Mouse (Mus musculus) mesoderm, embryonic 11.5 days (tissue): ENCODE results near the gene Gm42688.

ENCODE experiments used
- DNase-seq: peaks from one replicate; pipeline ENCODE4 v3.0.0-alpha.2; 2012; ENCODE audit warnings: low read depth, low spot score

Gene Gm42688

DNA sequence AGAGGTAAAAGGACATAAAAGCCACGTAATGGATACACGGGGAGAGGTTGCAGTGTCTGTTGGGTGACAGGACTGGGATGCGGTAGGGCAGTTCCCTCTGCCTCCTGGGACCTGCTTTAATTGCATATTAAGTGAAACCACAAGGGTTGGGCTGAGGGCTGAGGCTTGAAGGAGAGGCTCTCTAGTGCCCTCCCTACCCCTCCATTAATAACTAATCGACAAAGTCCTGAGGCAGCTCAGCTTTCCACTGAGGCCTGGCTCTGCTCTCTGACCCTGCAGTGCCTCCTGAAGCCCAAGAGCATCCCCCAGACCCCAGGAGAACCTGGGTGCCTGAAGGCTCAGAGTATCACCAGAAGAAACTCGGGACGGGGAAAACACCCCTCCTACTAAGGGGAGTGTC is 16.9 kb upstream of the Gm42688 start:
- no peak for DNase-seq

DNA sequence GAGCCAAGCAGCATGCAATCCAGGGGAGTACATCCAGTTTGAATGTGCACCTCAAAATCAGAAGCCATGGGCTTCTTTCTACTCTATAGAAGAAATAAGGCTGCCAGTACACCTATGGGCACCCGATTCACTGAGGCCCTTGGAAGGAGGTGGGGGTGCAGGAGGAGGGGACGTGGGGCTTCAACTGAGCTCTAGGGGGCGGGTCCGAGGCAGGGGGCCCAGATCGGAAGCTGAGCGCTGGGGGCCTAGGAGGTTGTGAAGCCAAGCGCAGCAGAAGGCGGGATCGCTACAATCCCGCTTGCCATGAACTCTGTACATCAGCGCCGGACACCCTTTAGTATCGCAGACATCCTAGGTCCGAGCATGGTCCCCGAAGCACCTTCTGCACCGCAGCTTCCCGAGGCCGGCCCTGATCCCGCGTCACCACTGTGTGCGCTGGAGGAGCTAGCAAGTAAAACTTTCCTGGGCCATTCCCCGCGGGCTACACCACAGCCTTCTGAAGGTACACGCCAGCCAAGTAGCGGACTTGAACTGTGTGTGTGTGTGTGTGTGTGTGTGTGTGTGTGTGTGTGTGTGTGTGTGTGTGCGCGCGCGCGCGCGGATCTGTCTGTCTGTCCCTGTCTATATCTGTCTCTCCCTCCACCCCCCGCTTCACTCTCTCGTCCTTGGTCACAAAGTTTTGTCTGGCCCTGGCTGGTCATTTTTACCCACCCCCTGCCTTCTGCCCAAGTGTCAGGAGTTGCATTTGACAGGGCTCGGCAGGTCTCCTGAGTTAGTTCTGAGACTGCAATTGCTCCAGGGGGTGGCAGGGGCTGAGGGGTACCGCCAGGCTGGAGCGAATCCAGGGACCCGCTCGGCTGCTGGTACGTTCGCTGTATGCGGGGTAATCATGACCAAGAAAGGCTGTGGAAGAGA is 15.0 kb upstream of the Gm42688 start, which contains the start of gene Lbx2:
TSS of gene Lbx2 (plus strand) at position 247 of the 915 bp plus-strand sequence.
- no peak for DNase-seq

DNA sequence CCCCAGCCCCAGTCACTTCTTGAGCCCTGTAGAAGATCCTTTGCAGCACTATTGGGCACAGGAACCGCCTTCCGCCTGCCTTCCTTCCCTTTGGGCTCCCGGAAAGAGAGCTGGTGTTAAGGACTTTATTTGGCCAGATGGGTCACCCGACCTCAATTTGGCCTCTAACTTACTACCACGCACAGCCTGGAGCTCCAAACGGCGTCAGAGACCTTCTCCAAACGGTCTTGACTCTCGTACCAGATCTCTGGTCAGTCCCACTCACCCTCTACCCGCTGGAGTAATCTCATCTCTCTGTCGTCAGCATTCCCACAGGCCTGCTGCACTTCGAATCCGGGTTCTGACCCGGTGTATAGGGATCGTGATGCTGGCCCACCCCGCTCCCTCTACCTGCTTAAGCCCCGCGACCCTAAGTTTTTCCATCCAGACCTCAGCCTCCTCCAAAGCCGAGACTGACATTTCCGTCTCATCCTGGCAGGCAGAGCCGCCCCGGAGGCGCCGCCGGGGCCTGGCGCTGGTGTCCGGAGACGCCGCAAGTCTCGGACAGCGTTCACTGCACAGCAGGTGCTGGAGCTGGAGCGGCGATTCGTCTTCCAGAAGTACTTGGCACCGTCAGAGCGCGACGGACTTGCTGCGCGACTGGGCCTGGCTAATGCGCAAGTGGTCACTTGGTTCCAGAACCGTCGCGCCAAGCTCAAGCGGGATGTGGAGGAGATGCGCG is 14.1 kb upstream of the Gm42688 start:
- DNase-seq = no peak

DNA sequence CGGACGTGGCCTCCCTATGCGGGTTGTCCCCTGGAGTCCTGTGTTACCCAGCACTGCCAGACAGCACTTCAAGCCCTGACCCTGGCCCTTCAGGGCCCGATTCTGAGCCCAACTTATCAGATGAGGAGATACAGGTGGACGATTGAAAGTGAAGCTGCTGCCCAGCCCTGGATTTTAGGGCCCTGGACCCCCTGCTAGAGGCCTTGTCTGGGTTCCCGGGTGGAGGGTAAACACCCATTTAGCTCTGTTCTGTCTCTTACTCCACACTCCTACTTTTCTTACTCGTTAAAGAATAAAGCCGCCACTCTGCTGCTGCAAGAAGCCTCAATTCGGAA is 13.5 kb upstream of the Gm42688 start:
- DNase-seq = no peak

DNA sequence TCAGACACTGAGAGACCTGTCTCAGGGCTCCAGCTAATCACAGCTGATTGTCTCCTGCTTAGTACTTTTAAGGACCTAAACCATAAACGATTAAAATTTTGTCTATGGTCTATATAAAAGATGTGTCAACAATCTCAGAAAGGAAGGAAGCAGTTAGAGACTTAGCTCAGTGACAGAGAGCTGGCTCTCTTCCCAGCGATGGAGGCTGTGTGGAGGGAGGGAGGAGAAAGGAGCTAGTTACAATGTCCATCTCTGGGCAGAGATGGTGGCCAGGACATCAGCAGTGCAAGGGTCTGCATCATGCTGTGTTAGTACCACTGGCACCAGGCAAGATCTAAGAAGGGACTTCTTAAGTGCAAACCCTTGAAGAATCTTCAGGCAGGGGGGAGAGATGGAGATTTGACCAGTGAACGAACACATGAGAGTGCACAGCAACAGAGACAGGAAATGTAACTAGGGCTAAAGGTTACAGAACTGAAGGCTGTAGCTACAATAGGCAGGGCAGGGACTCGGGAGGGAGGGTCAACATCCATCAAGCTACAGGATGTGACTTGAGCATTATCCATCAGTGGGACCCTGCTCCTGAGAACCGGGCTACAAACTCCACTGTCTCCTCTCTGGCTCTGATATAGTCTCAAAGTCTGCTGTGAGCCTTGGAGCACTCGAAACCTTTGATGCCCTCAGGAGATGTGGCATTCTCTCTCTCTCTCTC is 8.8 kb upstream of the Gm42688 start:
- no peak for DNase-seq

DNA sequence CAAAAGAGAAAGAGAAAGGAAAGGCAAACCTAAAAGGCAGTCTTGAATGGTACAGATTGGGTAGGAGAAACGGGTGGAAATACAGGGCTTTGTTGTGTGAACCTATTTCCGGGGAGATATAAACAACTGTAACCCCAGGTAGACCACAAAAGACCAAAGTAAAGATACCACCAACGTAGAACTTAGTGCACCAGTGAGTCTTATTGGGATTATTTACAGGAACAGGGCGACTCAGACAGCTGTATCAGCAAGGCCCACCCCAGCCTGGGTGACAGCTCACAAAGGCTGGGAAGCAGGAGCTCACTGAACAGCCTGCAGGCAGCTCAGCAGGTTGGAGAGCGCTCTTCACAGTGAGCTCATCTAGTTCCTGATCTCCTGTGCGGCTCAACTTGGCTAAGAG is 5.4 kb upstream of the Gm42688 start:
- DNase-seq = no peak

DNA sequence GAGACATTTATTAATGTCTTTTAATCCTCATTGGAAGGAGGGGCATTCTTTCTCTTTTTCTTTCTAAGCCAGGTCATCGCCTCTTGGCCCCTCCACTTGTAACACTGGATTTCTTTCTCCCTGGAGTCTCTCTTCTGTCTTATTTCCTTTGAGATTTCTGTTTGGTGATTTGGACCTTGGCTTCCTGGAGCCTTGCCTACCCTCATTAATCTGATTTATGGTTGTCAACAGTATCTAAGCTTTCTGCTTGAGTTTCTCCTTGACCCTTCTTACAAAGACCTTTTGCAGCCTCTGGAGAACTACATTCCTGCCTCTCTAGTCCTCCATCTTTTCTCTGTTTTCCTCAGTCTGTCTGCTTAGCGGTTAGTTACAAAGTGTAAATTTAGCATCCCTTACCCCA is 3.0 kb upstream of the Gm42688 start:
- DNase-seq = no peak

DNA sequence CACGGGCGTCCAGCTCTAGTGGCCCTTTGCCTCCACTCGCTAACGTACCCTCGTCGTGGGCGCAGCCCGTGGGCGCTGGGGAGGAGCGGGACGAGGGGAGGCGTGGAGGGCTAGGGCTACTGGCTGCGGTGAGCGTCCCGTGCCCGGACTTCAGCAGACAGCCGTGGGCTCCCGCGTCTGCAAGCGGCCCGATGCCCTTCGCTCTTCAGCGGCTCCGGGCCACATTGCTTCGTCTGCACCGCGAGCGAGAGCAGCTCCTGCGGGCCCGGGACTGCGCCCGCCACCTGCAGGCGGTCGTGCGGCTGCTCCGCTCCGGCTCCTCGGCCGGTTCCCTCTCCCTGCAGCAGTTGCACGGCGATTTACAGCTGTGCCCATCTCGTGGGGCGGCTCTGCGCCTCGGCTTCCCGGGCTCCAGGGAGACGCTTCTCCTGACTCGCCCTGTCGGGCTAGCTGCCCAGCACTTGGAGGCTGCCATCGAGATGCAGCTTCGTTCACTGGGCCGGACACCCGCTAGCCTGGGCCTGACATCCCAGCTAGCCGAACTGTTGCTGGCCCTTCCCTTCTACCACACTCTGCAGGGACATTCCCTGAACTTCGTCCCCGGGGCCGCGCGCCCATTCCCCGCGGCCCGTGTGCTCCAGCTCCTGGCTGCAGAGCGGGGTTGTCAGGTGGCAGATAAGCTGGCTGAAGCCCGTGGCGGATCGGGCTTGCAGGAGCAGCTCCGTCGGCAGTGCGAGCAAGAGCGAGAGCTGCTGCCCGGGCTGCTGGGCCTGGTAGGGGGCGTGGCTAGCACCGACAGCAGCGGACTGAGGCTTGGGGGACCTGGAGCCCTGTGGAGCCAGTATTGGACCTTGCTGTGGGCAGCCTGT is 505 bp downstream of the Gm42688 start:
- DNase-seq = peak; percentile 72

DNA sequence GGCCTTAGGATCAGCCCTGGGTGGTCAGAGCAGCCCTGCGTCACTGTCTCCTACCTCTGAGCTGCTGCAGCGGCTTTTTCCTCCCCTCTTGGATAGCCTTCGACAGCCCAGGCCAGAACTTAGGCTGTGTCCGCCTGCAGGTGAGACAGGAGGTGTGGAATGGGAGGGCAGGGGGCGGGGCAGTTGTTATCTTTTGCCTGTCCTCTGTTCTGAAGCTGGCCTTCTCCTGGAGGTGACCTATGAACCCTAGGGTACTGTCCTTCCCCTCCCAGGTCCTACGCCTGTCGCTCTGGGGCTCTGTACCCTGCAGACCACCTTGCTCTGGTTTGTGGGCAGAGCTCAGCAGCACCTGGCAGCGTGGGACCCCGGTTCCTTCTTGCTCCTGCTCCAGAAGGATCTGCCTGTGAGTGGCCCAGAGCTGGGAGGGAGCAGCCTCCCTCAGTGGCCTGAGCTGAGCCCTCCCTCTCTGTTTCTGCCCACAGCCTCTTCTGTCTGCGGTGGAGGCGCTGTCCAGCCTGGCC is 1.8 kb downstream of the Gm42688 start:
- DNase-seq = no peak

DNA sequence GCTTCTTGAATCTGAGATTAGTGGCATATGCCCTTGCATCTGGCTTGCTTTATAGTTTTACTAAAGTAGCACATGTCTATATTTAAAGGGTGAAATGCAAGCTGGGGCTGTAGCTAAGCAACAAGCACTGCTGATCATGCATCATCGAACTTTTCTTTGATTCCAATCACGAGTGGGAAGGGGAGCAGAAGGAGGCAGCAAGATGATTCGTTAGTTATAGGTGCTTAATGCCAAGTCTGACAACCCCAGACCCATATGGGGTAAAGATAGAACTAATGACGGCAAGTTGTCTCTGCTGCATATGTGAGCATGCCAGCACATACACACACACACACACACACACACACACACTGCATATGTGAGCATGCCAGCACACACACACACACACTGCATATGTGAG is 2.7 kb downstream of the Gm42688 start:
- no peak for DNase-seq

DNA sequence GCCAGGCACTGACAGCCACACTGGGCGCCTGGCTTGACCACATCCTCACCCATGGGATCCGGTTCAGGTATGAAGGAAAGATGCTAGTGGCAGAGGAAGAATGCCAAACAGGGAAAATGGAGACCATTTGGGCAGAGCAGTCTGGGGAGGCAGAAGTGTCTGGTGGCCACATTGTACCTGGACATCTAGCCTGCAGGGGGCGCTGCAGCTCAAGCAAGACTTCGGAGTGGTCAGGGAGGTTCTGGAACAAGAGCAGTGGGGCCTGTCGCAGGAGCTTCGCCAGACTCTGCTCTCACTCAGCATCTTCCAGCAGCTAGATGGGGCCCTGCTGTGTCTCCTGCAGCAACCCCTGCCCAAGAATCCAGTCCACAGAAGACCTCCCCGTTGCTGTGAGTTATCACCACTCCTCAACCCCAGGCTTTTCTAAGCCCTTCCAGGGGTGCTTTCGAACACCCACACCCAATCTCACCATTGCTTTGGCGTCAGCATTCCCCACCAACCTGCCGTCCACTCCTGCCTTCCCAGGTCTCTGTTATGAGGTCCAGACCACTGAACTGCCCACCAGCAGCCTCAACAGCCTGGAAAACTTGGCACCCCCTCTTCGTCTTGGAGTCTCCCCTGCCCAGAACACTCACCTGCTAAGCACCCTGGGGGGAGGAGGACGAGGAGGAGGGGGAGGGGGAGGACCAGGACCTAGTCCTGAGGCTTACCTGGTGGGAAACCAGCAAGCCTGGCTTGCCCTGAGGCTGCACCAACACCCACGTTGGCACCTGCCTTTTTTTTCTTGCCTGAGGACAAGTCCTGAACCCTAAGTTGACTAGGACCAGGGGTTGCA is 6.4 kb downstream of the Gm42688 start:
- peak; percentile 86 for DNase-seq

DNA sequence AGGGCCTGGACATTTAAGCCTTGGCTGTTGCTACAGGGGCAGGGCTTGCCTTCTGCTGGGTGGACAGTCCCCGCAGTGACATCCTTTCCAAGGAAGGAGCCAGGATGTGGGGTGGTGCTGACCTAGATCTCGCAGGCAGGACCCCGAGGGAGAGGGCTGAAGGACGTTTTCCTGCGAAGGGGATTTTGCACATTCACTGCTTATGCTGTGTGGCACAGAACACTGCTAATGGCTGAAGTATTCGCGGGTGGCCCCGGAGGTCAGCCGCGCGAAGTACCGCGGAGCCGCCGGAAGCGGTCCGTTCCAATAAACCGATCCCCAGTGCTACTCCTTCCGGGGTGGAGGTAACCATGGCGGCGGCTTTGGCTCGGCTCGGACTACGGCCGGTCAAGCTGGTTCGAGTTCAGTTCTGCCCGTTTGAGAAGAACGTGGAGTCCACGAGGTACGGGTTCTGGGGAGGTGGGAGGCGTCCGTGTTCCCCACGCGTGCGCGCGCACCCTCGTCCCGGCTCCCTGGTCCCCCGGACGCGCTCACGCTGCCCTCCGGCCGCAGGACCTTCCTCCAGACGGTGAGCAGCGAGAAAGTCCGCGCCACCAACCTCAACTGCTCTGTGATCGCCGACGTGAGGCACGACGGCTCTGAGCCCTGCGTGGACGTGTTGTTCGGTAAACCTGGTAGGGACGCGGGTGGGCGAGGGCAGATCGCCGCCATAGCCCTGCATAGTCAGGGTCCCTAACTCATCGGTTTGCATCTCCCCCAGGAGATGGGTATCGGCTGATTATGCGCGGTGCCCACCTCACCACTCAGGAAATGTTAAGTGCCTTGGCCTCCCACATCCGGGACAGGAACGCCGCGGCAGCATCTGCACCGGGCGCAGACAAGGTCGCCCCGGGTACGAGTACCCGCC is 7.6 kb downstream of the Gm42688 start, which contains the start of gene Mrpl53:
TSS of gene Mrpl53 (plus strand) at position 279 of the 907 bp plus-strand sequence.
- peak; percentile 72 for DNase-seq

DNA sequence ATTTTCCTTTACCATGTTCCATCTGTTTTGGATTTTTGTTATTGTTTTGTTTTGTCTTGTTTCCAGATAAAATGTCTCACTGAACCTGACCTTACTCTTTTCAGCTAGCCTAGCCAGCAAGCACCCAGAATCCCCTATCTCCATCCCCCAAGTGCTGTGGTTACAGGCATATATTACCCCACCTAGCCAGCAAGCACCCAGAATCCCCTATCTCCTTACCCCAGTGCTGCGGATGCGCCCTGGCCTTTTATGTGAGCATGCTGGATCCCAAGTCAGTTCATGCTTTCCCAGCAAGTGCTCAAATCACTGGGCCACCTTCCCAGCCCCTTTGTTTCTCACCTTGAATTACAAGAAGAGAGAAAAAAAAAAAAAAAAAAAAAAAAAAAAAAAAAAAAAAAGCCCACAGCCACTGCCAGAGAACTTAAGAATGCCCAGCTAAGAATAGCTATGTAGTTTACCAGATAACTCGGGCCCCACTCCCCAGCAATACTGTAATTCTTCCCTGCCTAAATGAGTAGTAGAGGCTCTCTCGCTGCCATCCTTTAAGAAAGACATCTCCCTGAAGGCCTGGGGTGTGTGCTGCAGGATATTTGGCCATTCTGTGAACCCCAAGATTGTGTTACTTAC is 10.2 kb downstream of the Gm42688 start:
- no peak for DNase-seq

DNA sequence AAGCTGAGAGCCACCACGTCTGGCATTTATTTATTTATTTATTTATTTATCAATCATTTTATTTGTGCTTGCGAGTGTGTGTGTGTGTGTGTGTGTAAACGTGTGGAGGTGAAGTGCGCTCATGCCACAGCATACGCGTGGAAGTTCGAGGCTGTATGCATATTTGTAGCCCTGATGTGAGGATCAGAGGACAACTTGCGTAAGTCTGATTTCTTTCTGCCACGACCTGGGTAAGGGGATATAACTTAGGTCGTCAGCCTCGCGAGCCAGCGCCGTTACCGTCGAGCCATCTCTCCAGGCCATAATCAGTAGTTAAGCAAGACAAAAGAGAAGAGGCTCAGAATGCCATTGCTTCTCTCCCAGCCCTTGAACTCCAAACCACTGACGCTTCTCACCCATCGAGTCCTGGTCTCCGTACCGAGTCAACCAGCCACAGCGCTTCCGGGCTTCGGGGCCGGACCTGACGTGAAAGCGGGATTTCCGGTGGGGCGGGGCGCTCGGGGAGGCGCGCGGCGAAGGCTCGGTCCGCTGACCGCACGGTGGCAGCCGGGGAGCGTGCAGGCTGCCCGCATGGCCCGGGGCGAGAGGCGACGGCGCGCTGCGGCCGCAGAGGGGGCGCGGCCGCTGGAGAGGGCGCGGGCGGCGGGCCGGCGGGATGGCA is 13.7 kb downstream of the Gm42688 start, which contains the start of gene Mogs:
TSS of gene Mogs (plus strand) at position 486 of the 661 bp plus-strand sequence.
- DNase-seq = peak; percentile 91

DNA sequence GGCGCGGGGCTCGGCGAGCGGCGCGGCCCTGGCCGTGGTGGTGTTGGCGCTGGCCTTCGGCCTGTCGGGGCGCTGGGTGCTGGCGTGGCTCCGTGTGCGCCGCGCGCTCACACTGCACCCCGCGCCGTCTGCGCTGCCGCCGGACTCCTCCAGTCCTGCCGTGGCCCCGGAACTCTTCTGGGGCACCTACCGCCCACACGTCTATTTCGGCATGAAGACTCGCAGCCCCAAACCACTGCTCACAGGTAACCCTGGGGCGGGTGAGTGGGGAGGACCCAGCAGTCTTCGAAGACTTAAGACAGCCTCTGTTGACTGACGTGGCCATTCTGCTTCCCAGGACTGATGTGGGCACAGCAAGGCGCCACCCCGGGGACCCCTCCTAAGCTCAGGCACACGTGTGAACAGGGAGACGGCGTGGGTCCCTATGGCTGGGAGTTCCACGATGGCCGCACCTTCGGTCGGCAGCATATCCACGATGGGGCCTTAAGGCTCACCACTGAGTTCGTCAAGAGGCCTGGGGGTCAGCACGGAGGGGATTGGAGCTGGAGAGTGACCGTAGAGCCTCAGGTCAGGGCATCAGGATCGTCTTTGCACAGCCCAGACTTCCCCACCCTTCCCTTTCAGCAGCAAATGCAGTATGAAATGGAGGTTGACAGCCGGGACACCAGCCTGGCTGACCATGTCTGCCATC is 14.4 kb downstream of the Gm42688 start:
- no peak for DNase-seq

DNA sequence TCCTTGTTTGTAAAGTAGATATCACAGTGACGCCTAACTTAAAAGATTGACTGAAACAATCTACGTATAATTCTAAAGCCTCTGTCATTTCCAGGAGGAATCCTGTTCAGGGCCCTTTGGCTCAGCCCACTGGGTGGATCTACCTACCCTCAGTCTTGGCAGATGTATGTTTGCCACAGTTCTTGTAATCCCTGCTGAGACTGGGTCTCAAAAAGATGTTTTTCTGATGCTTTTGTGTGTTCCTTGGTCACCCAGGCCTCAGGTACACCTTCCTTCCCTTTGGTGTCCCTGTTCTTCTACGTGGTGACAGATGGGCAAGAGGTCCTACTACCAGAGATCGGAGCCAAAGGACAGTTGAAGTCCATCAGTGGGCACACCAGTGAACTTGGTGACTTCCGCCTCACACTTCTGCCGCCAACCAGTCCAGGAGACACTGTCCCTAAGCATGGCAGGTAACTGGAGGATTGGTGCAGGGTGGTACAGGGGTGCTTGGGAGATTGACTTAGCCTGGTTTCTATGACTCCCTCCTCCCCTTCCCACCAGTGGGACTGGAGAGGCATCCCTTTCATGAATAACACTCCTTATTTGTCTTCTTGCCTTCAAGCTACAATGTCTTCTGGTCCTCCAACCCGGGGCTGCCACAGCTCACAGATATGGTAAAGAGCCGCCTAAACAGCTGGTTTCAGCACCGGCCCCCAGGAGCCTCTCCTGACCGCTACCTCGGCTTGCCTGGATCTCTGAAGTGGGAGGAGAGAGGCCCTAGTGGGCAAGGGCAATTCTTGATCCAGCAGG is 15.2 kb downstream of the Gm42688 start:
- DNase-seq = no peak

DNA sequence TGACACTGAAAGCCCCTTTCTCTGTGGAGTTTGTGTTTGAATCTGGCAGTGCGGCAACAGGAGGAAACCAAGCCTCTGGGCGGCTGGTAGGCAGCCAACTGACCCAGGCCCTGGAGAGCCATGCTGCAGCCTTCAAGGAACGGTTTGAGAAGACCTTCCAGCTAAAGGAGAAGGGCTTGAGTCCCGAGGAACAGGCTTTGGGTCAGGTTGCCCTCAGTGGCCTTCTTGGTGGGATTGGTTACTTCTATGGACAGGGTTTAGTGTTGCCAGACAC is 15.7 kb downstream of the Gm42688 start:
- no peak for DNase-seq
